Mouse (Mus musculus): Measurements from ENCODE around the gene Dlx3.

Dlx3 gene

GRCm38 (mm10) chr11:95119990-95120632 is at the start of gene Dlx3:
Gene Dlx3 (plus strand): TSS chr11:95120119.
- in situ Hi-C loops (cut with MboI, MseI) = loop anchor here (5.0 kb wide), 1 partner anchor 117 kb away; no protein-coding TSS in a partner anchor

GRCm38 (mm10) chr11:95070140-95071107 is 49.5 kb upstream of the Dlx3 start:
- in situ Hi-C loops (cut with MboI, MseI) = no loop called here

- in situ Hi-C loops (cut with MboI, MseI) = no loop called here
Observed at GRCm38 (mm10) chr11:95071266-95071665, 48.7 kb upstream of the Dlx3 start.

- in situ Hi-C loops (cut with MboI, MseI) = no loop called here
Observed at GRCm38 (mm10) chr11:95072136-95072535, 47.8 kb upstream of the Dlx3 start.

GRCm38 (mm10) chr11:95072804-95073203 is 47.1 kb upstream of the Dlx3 start:
- in situ Hi-C loops (cut with MboI, MseI) = no loop called here

GRCm38 (mm10) chr11:95073835-95074234 is 46.1 kb upstream of the Dlx3 start:
- in situ Hi-C loops (cut with MboI, MseI) = no loop called here

GRCm38 (mm10) chr11:95074694-95075093 is 45.2 kb upstream of the Dlx3 start:
- in situ Hi-C loops (cut with MboI, MseI) = loop anchor here (5.0 kb wide), 1 partner anchor 38 kb away; no protein-coding TSS in a partner anchor

GRCm38 (mm10) chr11:95075197-95076040 is 44.5 kb upstream of the Dlx3 start:
- in situ Hi-C loops (cut with MboI, MseI) = loop anchor here (5.0 kb wide), 1 partner anchor 37 kb away; no protein-coding TSS in a partner anchor

- in situ Hi-C loops (cut with MboI, MseI) = loop anchor here (5.0 kb wide), 1 partner anchor 36 kb away; no protein-coding TSS in a partner anchor
Observed at GRCm38 (mm10) chr11:95076041-95076535, 43.8 kb upstream of the Dlx3 start.

GRCm38 (mm10) chr11:95076536-95077111 is 43.3 kb upstream of the Dlx3 start, which contains the start of gene Itga3:
Gene Itga3 (minus strand): TSS chr11:95076801.
- in situ Hi-C loops (cut with MboI, MseI) = loop anchor here (5.0 kb wide), 1 partner anchor 36 kb away; no protein-coding TSS in a partner anchor

- in situ Hi-C loops (cut with MboI, MseI) = loop anchor here (5.0 kb wide), 1 partner anchor 34 kb away; no protein-coding TSS in a partner anchor
Observed at GRCm38 (mm10) chr11:95077956-95078355, 42.0 kb upstream of the Dlx3 start.

- in situ Hi-C loops (cut with MboI, MseI) = loop anchor here (5.0 kb wide), 1 partner anchor 33 kb away; no protein-coding TSS in a partner anchor
Observed at GRCm38 (mm10) chr11:95079256-95079875, 40.6 kb upstream of the Dlx3 start.

GRCm38 (mm10) chr11:95080783-95081182 is 39.1 kb upstream of the Dlx3 start:
- in situ Hi-C loops (cut with MboI, MseI) = loop anchor here (5.0 kb wide), 1 partner anchor 272 kb away; no protein-coding TSS in a partner anchor

- in situ Hi-C loops (cut with MboI, MseI) = loop anchor here (5.0 kb wide), 1 partner anchor 269 kb away; no protein-coding TSS in a partner anchor
Observed at GRCm38 (mm10) chr11:95082896-95083295, 37.0 kb upstream of the Dlx3 start.

GRCm38 (mm10) chr11:95084175-95084574 is 35.7 kb upstream of the Dlx3 start:
- in situ Hi-C loops (cut with MboI, MseI) = loop anchor here (5.0 kb wide), 1 partner anchor 268 kb away; no protein-coding TSS in a partner anchor

- in situ Hi-C loops (cut with MboI, MseI) = loop anchor here (5.0 kb wide), 1 partner anchor 267 kb away; no protein-coding TSS in a partner anchor
Observed at GRCm38 (mm10) chr11:95084811-95085382, 35.0 kb upstream of the Dlx3 start.

- in situ Hi-C loops (cut with MboI, MseI) = no loop called here
Observed at GRCm38 (mm10) chr11:95085710-95086109, 34.2 kb upstream of the Dlx3 start.

GRCm38 (mm10) chr11:95086229-95086628 is 33.7 kb upstream of the Dlx3 start:
- in situ Hi-C loops (cut with MboI, MseI) = no loop called here
